Mouse (Mus musculus): Measurements from ENCODE around the gene Gtf2h4. TPM values are rescaled to one million over a fixed set of nuclear protein-coding genes. Genes with fewer than 3 reads are reported as not detected.

The Gtf2h4 gene
- polyA plus RNA-seq, 1 experiment from 2014 or later = 20.8 TPM

GRCm38 (mm10) chr17:35700371-35700961 lies 26.9 kb upstream of the Gtf2h4 start:
- H3K36me3 ChIP-seq (ENCODE audit: control insufficient read depth, insufficient read depth, low read length) = peaks cover under 1% of the 10 kb centered on the region; the same call in 1 of the 2 replicates
- H3K4me1 ChIP-seq (replicated peaks; ENCODE audit: control insufficient read depth, insufficient read depth) = peaks cover 5% of the 10 kb centered on the region; the same call in 1 of the 2 replicates
- no peaks in the 10 kb centered on the region for H3K27me3 ChIP-seq (ENCODE audit: control insufficient read depth, insufficient read depth, low read length)
- under 1% methylated on average over 50 of the region's 66 CpGs for WGBS
- peak overlapping the region; percentile 80 for H3K9ac ChIP-seq (ENCODE audit: low read length)
- peak; percentile 77 for ATAC-seq (ENCODE audit: low FRiP score, low TSS enrichment)
- H3K4me3 ChIP-seq (ENCODE audit: low read depth, low read length) = peak overlapping the region; percentile 55
- DNase-seq (ENCODE audit: low spot score) = peak; percentile 93
- H3K27ac ChIP-seq (replicated peaks) = peak overlapping the region; percentile 98
- H3K4me2 ChIP-seq (replicated peaks; ENCODE audit: low read depth) = peak overlapping the region; percentile 75
- no peaks in the 10 kb centered on the region for H3K9me3 ChIP-seq (ENCODE audit: control insufficient read depth, low read length)
- TF ChIP-seq EP300 (optimal IDR thresholded peaks at IDR 0.05) = no peak
- TF ChIP-seq CTCF (IDR thresholded peaks at IDR 0.05; ENCODE audit: low read depth) = peak; percentile 29; the same call in 1 of the 2 replicates

DNA sequence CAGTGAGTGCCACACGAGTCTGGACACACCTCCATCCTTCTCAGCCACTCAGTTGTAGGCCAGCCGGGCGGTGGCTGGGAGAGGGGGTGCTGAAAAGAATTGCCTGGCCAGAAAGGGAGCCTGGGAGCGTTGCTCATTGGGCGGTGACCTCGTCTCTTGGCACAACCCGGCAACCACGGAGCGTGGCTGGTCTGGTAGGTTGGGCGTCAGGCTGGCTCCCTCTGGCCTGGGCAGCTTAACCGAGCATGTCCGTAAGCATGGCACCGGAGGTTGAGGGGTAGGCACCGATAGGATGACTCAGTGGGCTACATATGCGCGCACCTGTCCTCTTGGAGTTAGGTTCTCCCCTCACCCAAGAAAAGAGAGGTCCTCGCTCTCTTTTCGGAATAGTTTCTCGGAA lies 26.4 kb upstream of the Gtf2h4 start:
- no peaks in the 10 kb centered on the region for H3K9me3 ChIP-seq (ENCODE audit: control insufficient read depth, low read length)
- H3K27me3 ChIP-seq (ENCODE audit: control insufficient read depth, insufficient read depth, low read length) = no peaks in the 10 kb centered on the region
- H3K4me2 ChIP-seq (replicated peaks; ENCODE audit: low read depth) = peak overlapping the region; percentile 75
- ATAC-seq (ENCODE audit: low FRiP score, low TSS enrichment) = peak; percentile 75
- peak overlapping the region; percentile 55 for H3K4me3 ChIP-seq (ENCODE audit: low read depth, low read length)
- DNase-seq (ENCODE audit: low spot score) = peak; percentile 92
- TF ChIP-seq EP300 (optimal IDR thresholded peaks at IDR 0.05) = no peak
- no peak for TF ChIP-seq CTCF (IDR thresholded peaks at IDR 0.05; ENCODE audit: low read depth)
- WGBS = 2% methylated on average over 19 of the region's 19 CpGs
- peaks cover 5% of the 10 kb centered on the region; the same call in 1 of the 2 replicates for H3K4me1 ChIP-seq (replicated peaks; ENCODE audit: control insufficient read depth, insufficient read depth)
- peak overlapping the region; percentile 98 for H3K27ac ChIP-seq (replicated peaks)
- H3K9ac ChIP-seq (ENCODE audit: low read length) = peak overlapping the region; percentile 80
- H3K36me3 ChIP-seq (ENCODE audit: control insufficient read depth, insufficient read depth, low read length) = peaks cover 3% of the 10 kb centered on the region; the same call in 1 of the 2 replicates

GRCm38 (mm10) chr17:35698501-35698883 lies 25.0 kb upstream of the Gtf2h4 start:
- H3K36me3 ChIP-seq (ENCODE audit: control insufficient read depth, insufficient read depth, low read length) = peaks cover 3% of the 10 kb centered on the region; the same call in 1 of the 2 replicates
- H3K9me3 ChIP-seq (ENCODE audit: control insufficient read depth, low read length) = no peaks in the 10 kb centered on the region
- no peaks in the 10 kb centered on the region for H3K27me3 ChIP-seq (ENCODE audit: control insufficient read depth, insufficient read depth, low read length)
- H3K9ac ChIP-seq (ENCODE audit: low read length) = no peak overlapping the region
- peak overlapping the region; percentile 67 for H3K4me2 ChIP-seq (replicated peaks; ENCODE audit: low read depth)
- TF ChIP-seq CTCF (IDR thresholded peaks at IDR 0.05; ENCODE audit: low read depth) (0 out of 2 replicates have a peak, but pooled peaks have one; percentile 25), EP300 (optimal IDR thresholded peaks at IDR 0.05) (no peak)
- no peak for ATAC-seq (ENCODE audit: low FRiP score, low TSS enrichment)
- H3K27ac ChIP-seq (replicated peaks) = peak overlapping the region; percentile 85
- peaks cover 5% of the 10 kb centered on the region; the same call in 1 of the 2 replicates for H3K4me1 ChIP-seq (replicated peaks; ENCODE audit: control insufficient read depth, insufficient read depth)
- 15% methylated on average over 5 of the region's 5 CpGs for WGBS
- DNase-seq (ENCODE audit: low spot score) = no peak
- no peak overlapping the region for H3K4me3 ChIP-seq (ENCODE audit: low read depth, low read length)

DNA sequence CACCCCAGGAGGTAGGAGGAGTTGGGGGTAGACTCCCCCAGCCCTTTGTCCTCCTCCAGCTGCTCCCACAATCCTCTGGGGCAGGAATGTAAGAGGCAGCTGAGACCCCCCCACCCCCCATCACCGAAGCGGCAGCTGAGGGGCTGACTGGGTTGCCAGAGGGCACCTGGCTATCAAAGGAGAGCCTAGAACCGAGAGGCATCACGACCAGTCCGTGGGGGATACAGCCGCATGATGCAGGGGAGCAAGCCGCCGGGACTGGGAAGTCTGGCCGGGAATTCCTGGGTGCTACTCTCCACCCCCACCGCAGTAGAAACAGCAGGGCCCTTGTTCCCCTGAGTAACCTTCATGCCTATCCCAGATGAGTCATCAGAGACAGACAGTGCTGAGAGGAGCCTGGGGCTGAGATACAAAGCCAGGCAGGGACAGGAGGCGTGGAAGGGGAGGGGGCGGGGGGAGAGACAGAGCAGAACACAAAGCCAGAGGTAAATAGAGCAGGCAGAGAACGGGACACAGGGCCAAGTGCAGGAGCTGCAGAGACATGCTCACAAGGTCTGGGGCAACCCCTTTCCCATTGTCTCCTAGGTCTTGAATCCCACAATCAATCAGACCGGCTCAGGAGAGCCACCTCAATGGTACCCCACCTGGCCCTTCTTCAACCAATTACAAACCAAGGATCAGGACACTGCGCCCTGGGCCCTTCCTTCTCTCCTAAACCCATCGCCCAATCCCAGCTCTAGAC lies 24.4 kb upstream of the Gtf2h4 start:
- peak overlapping the region; percentile 67 for H3K4me2 ChIP-seq (replicated peaks; ENCODE audit: low read depth)
- TF ChIP-seq CTCF (IDR thresholded peaks at IDR 0.05; ENCODE audit: low read depth) (no peak), EP300 (optimal IDR thresholded peaks at IDR 0.05) (no peak)
- peak; percentile 36 for ATAC-seq (ENCODE audit: low FRiP score, low TSS enrichment)
- no peaks in the 10 kb centered on the region for H3K27me3 ChIP-seq (ENCODE audit: control insufficient read depth, insufficient read depth, low read length)
- no peaks in the 10 kb centered on the region for H3K9me3 ChIP-seq (ENCODE audit: control insufficient read depth, low read length)
- WGBS = 4% methylated on average over 15 of the region's 16 CpGs
- peak; percentile 64 for DNase-seq (ENCODE audit: low spot score)
- H3K9ac ChIP-seq (ENCODE audit: low read length) = peak overlapping the region; percentile 59
- peak overlapping the region; percentile 29 for H3K4me3 ChIP-seq (ENCODE audit: low read depth, low read length)
- H3K4me1 ChIP-seq (replicated peaks; ENCODE audit: control insufficient read depth, insufficient read depth) = peaks cover 5% of the 10 kb centered on the region; the same call in 1 of the 2 replicates
- H3K36me3 ChIP-seq (ENCODE audit: control insufficient read depth, insufficient read depth, low read length) = peaks cover 7% of the 10 kb centered on the region
- peak overlapping the region; percentile 85 for H3K27ac ChIP-seq (replicated peaks)

DNA sequence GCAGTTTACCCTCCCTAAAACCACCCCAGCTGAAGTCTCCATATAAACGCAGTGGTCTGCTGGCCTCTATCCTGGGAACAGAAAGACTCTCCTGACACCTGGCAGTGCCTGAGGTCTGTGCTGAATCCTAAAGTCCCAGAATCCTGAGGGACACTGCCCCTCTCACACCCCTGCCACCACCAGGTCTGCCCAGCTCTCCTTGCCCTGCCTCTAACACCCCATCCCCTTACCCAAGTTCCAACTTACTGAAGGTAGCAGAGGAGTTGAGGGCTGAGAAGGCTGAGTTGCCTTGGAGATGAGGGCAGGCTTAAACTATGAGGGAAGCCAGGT lies 23.9 kb upstream of the Gtf2h4 start:
- H3K27ac ChIP-seq (replicated peaks) = peak overlapping the region; percentile 85
- peak overlapping the region; percentile 67 for H3K4me2 ChIP-seq (replicated peaks; ENCODE audit: low read depth)
- peaks cover 12% of the 10 kb centered on the region for H3K36me3 ChIP-seq (ENCODE audit: control insufficient read depth, insufficient read depth, low read length)
- no peak for DNase-seq (ENCODE audit: low spot score)
- no peak for ATAC-seq (ENCODE audit: low FRiP score, low TSS enrichment)
- 17% methylated on average over 1 of the region's 1 CpGs for WGBS
- H3K9ac ChIP-seq (ENCODE audit: low read length) = peak overlapping the region; percentile 59
- H3K9me3 ChIP-seq (ENCODE audit: control insufficient read depth, low read length) = no peaks in the 10 kb centered on the region
- no peaks in the 10 kb centered on the region for H3K27me3 ChIP-seq (ENCODE audit: control insufficient read depth, insufficient read depth, low read length)
- no peak for TF ChIP-seq CTCF (IDR thresholded peaks at IDR 0.05; ENCODE audit: low read depth)
- TF ChIP-seq EP300 (optimal IDR thresholded peaks at IDR 0.05) = no peak
- peak overlapping the region; percentile 29 for H3K4me3 ChIP-seq (ENCODE audit: low read depth, low read length)
- peaks cover 5% of the 10 kb centered on the region; the same call in 1 of the 2 replicates for H3K4me1 ChIP-seq (replicated peaks; ENCODE audit: control insufficient read depth, insufficient read depth)

Data from stomach, postnatal 0 days (tissue).